Mouse (Mus musculus) skeletal muscle tissue, postnatal 0 days (tissue): ENCODE results near the gene Dnah2. TPM values are rescaled to one million over a fixed set of nuclear protein-coding genes. Genes with fewer than 3 reads are reported as not detected.

Experiments used
- microRNA-seq, 2 experiments: library from miRNA; unstranded; fragments of <30 nt; microRNA quantifications; one replicate each; pipeline ENCODE4; 2016
- polyA plus RNA-seq: library from polyadenylated mRNA; unstranded; fragments of >200 nt; fragmentation: Nextera tagmentation; extraction: Ambion mirVana; gene quantifications from 2 replicates; pipeline ENCODE4 v1.2.1, GENCODE M21; 2015

The Dnah2 gene
- 0.36 and 0.65 TPM in 2 replicates for polyA plus RNA-seq

GRCm38 (mm10) chr11:69549060-69549656 lies at the start of gene Dnah2:
Gene Dnah2, minus strand, starts transcription at chr11:69549110.

GRCm38 (mm10) chr11:69580091-69580514 lies 31.2 kb upstream of the Dnah2 start, which contains the start of the genes Wrap53 and Trp53:
Gene Wrap53, minus strand, starts transcription at chr11:69580255.
Gene Trp53, plus strand, starts transcription at chr11:69580359.

GRCm38 (mm10) chr11:69559851-69560765 lies 11.2 kb upstream of the Dnah2 start, which contains the start of gene Efnb3:
Gene Efnb3, minus strand, starts transcription at chr11:69560205.

GRCm38 (mm10) chr11:69413221-69414181 lies 135.4 kb downstream of the Dnah2 start, which contains the start of gene Kdm6b:
Gene Kdm6b, minus strand, starts transcription at chr11:69413675.

GRCm38 (mm10) chr11:69398059-69398458 lies 150.9 kb downstream of the Dnah2 start, which contains the start of gene Tmem88:
Gene Tmem88, minus strand, starts transcription at chr11:69398234.

GRCm38 (mm10) chr11:69395235-69395633 lies 153.7 kb downstream of the Dnah2 start, which contains the start of the genes Naa38 and Cyb5d1:
Gene Naa38, plus strand, starts transcription at chr11:69395487.
Gene Cyb5d1, minus strand, starts transcription at chr11:69395631.

Small RNA genes lying within 50 kb of the gene (microRNA-seq; reads per million reads assigned to microRNA genes)
- gene Gm27493, result 0 reads per million in 2 experiments

Other genes starting within 250 kb of the Dnah2 start
- 5.5 and 7.0 TPM in 2 replicates for gene Cntrob, start 225.3 kb downstream of the Dnah2 start, polyA plus RNA-seq
- 88.7 and 98.0 TPM in 2 replicates for gene Trappc1, start 225.1 kb downstream of the Dnah2 start, polyA plus RNA-seq
- gene Kcnab3, start 222.9 kb downstream of the Dnah2 start, polyA plus RNA-seq, result 0.18 and 0.35 TPM in 2 replicates
- gene Rnf227, start 208.6 kb downstream of the Dnah2 start, polyA plus RNA-seq, result 2.1 and 6.3 TPM in 2 replicates
- 11.1 and 13.0 TPM in 2 replicates for gene Chd3, start 179.7 kb downstream of the Dnah2 start, polyA plus RNA-seq
- gene Naa38, start 153.6 kb downstream of the Dnah2 start, polyA plus RNA-seq, result 111 and 120 TPM in 2 replicates
- gene Cyb5d1, start 153.5 kb downstream of the Dnah2 start, polyA plus RNA-seq, result 12.4 and 14.5 TPM in 2 replicates
- gene Tmem88, start 150.9 kb downstream of the Dnah2 start, polyA plus RNA-seq, result 29.1 and 32.8 TPM in 2 replicates
- gene Kdm6b, start 135.4 kb downstream of the Dnah2 start, polyA plus RNA-seq, result 19.0 and 19.9 TPM in 2 replicates
- 0.50 and 0.89 TPM in 2 replicates for gene Efnb3, start 11.1 kb upstream of the Dnah2 start, polyA plus RNA-seq
- gene Wrap53, start 31.1 kb upstream of the Dnah2 start, polyA plus RNA-seq, result 5.3 and 7.8 TPM in 2 replicates
- gene Trp53, start 31.2 kb upstream of the Dnah2 start, polyA plus RNA-seq, result 34.5 and 37.5 TPM in 2 replicates
- 74.2 and 78.6 TPM in 2 replicates for gene Atp1b2, start 56.8 kb upstream of the Dnah2 start, polyA plus RNA-seq
- gene Shbg, start 68.8 kb upstream of the Dnah2 start, polyA plus RNA-seq, result 0.45 and 0.63 TPM in 2 replicates
- gene Sat2, start 72.9 kb upstream of the Dnah2 start, polyA plus RNA-seq, result 12.4 and 15.9 TPM in 2 replicates
- 19.9 and 21.3 TPM in 2 replicates for gene Fxr2, start 83.9 kb upstream of the Dnah2 start, polyA plus RNA-seq
- gene Sox15, start 106.2 kb upstream of the Dnah2 start, polyA plus RNA-seq, result 0.16 TPM in 1 of 2 replicates, not detected in the other
- gene Mpdu1, start 113.5 kb upstream of the Dnah2 start, polyA plus RNA-seq, result 29.7 and 47.4 TPM in 2 replicates
- 16.2 and 25.5 TPM in 2 replicates for gene Cd68, start 117.0 kb upstream of the Dnah2 start, polyA plus RNA-seq
- 167 and 224 TPM in 2 replicates for gene Eif4a1, start 123.3 kb upstream of the Dnah2 start, polyA plus RNA-seq
- gene Senp3, start 133.0 kb upstream of the Dnah2 start, polyA plus RNA-seq, result 26.4 and 29.2 TPM in 2 replicates
- gene Tnfsf13, start 136.7 kb upstream of the Dnah2 start, polyA plus RNA-seq, result 0.65 and 0.67 TPM in 2 replicates
- gene Tnfsf12, start 146.7 kb upstream of the Dnah2 start, polyA plus RNA-seq, result 11.5 and 13.1 TPM in 2 replicates
- 5.9 and 6.9 TPM in 2 replicates for gene Tnfsfm13, start 147.0 kb upstream of the Dnah2 start, polyA plus RNA-seq
- gene Polr2a, start 209.5 kb upstream of the Dnah2 start, polyA plus RNA-seq, result 9.3 and 10.3 TPM in 2 replicates
- not detected in 2 replicates for gene Slc35g3, start 212.9 kb upstream of the Dnah2 start, polyA plus RNA-seq
- gene Zbtb4, start 216.8 kb upstream of the Dnah2 start, polyA plus RNA-seq, result 2.5 and 2.9 TPM in 2 replicates
- gene Chrnb1, start 246.8 kb upstream of the Dnah2 start, polyA plus RNA-seq, result 79.0 and 95.8 TPM in 2 replicates